Mouse (Mus musculus): Measurements from ENCODE around the gene H2al1c. TPM values are rescaled to one million over a fixed set of nuclear protein-coding genes. Genes with fewer than 3 reads are reported as not detected.
"Not testable (repeated sequence)": the region's sequence is repeated elsewhere in the genome, so short reads cannot be mapped to it uniquely, and the experiment has no call there.

H2al1c gene
- total and polyA plus RNA-seq, 2 experiments, result not detected

DNA sequence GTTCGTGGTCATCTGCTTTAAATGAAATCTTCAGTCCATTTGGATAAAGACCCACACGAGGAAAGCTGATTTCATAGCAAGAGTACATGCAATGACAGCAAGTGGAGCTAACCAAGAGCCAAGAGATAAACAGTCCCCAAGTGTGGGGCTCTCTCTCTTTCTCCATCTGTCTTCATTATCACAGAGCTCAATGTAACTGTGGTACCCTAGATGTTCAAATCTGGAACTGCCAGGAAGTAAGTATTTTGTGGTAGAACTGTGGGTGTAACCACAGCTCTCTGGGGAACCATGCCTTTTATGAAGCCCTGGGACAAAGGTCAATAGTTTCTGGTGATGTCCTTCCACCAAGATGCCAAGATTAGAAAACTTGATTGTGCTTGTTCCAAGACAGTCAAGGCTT lies 24.7 kb upstream of the H2al1c start:
- no peak overlapping the region for H3K4me3 ChIP-seq (ENCODE audit: insufficient read depth, low read depth, low read length)
- H3K4me1 ChIP-seq (ENCODE audit: control insufficient read depth, insufficient read depth, low read length), result no peaks in the 10 kb centered on the region
- no peak overlapping the region for H3K9ac ChIP-seq (ENCODE audit: low read depth, low read length)
- TF ChIP-seq CTCF (IDR thresholded peaks at IDR 0.05; ENCODE audit: low read depth, low read length) (no peak), POLR2A (IDR thresholded peaks at IDR 0.05; ENCODE audit: extremely low read depth, insufficient read depth, low read length) (no peak)
- no peaks in the 10 kb centered on the region for H3K27me3 ChIP-seq (ENCODE audit: control insufficient read depth, insufficient read depth, low read length)
- H3K27ac ChIP-seq (replicated peaks; ENCODE audit: insufficient read depth, low read depth, low read length), result no peak overlapping the region
- H3K36me3 ChIP-seq (ENCODE audit: control insufficient read depth, insufficient read depth, low read length), result no peaks in the 10 kb centered on the region
- WGBS, result 69% methylated on average over 2 of the region's 2 CpGs
- DNase-seq (ENCODE audit: extremely low read depth, low read depth, low spot score), result no peak
- H3K79me2 ChIP-seq (ENCODE audit: control insufficient read depth, insufficient read depth, low read length), result no peaks in the 10 kb centered on the region

DNA sequence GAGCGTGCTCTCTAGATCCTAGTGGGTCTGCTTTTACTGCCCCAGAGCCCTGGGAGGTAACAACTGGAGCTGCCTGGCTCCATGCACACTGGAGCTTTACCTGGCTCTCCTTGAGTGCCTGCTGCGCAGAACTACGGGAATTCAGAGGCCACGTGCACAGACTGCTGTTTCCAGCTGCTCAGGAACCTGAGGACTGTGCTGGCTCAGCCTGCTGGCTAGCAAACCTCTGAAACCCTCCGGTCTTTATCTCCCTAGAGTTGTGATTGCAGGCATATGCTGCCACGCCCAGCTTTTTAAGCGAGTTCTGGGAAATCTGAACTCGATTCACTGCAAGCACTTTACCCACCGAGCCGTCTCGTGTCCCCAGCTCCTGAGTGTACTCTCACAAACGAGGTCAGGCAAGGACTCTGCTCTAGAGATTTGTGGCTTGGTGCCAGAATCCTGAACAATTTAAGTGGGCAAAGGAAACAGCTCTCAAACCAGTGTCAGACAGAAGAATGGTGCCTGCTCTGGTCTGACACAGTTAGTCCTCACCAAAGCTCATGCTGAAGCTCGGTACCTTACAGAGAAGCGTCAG lies 17.1 kb upstream of the H2al1c start:
- Histone ChIP-seq H3K4me3 (ENCODE audit: insufficient read depth, low read depth, low read length) (no peak overlapping the region), H3K9ac (ENCODE audit: low read depth, low read length) (no peak overlapping the region), H3K4me1 (ENCODE audit: control insufficient read depth, insufficient read depth, low read length) (no peaks in the 10 kb centered on the region), H3K36me3 (ENCODE audit: control insufficient read depth, insufficient read depth, low read length) (no peaks in the 10 kb centered on the region), H3K27ac (replicated peaks; ENCODE audit: insufficient read depth, low read depth, low read length) (no peak overlapping the region), H3K79me2 (ENCODE audit: control insufficient read depth, insufficient read depth, low read length) (no peaks in the 10 kb centered on the region), H3K27me3 (ENCODE audit: control insufficient read depth, insufficient read depth, low read length) (no peaks in the 10 kb centered on the region)
- no peak for DNase-seq (ENCODE audit: extremely low read depth, low read depth, low spot score)
- no peak for TF ChIP-seq CTCF (IDR thresholded peaks at IDR 0.05; ENCODE audit: low read depth, low read length)
- TF ChIP-seq POLR2A (IDR thresholded peaks at IDR 0.05; ENCODE audit: extremely low read depth, insufficient read depth, low read length), result no peak
- WGBS, result 65% methylated on average over 14 of the region's 14 CpGs

DNA sequence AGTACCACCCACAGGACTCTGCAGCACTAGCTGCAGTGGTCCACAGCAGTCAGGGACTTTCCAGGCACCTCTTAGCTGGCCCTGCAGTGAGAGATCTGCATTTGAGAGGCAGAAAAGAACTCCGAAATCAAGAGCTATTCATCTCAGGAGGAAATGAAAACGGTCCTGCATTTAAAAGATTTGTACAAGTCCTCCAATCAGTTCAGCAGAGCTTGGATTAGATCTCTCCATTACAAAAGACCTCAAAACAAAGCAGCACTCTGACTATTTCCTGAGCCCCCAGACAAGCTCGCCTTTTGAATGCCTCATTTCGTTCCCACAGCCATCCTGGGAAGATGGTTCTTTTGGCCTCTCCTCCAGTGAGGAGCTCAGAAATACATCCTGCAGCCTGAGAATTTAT lies 16.2 kb upstream of the H2al1c start:
- TF ChIP-seq CTCF (IDR thresholded peaks at IDR 0.05; ENCODE audit: low read depth, low read length) (no peak), POLR2A (IDR thresholded peaks at IDR 0.05; ENCODE audit: extremely low read depth, insufficient read depth, low read length) (no peak)
- no peaks in the 10 kb centered on the region for H3K36me3 ChIP-seq (ENCODE audit: control insufficient read depth, insufficient read depth, low read length)
- WGBS, result 67% methylated on average over 4 of the region's 4 CpGs
- no peaks in the 10 kb centered on the region for H3K4me1 ChIP-seq (ENCODE audit: control insufficient read depth, insufficient read depth, low read length)
- DNase-seq (ENCODE audit: extremely low read depth, low read depth, low spot score), result no peak
- H3K4me3 ChIP-seq (ENCODE audit: insufficient read depth, low read depth, low read length), result no peak overlapping the region
- H3K27ac ChIP-seq (replicated peaks; ENCODE audit: insufficient read depth, low read depth, low read length), result no peak overlapping the region
- H3K79me2 ChIP-seq (ENCODE audit: control insufficient read depth, insufficient read depth, low read length), result no peaks in the 10 kb centered on the region
- H3K9ac ChIP-seq (ENCODE audit: low read depth, low read length), result no peak overlapping the region
- H3K27me3 ChIP-seq (ENCODE audit: control insufficient read depth, insufficient read depth, low read length), result no peaks in the 10 kb centered on the region

DNA sequence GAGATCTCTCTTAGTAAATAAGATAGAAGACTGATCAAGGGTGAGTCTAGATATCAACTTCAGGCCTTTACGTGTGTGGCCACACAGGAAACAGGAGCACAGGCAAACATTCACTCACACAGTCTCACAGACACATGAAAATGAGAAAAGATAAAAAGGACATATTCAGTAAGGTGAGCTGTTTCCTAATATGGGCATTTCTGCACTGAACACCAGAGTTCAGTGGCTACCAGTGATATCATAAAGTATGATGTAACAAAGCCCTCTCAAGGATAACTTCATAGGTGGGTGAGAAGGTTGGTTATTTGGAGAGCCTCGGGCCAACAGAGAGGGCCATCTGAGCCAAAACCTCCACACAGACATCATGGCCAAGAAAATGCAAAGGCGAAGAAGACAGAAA lies 6.5 kb upstream of the H2al1c start, which contains the start of gene H2al1a:
TSS of gene H2al1a (plus strand) at position 301 of the 400 bp plus-strand sequence.
- WGBS, result no CpG with 5 or more reads among the region's 3 CpGs
- not testable (repeated sequence) for H3K27me3 ChIP-seq (ENCODE audit: control insufficient read depth, insufficient read depth, low read length); DNase-seq (ENCODE audit: extremely low read depth, low read depth, low spot score); H3K4me1 ChIP-seq (ENCODE audit: control insufficient read depth, insufficient read depth, low read length); H3K27ac ChIP-seq (replicated peaks; ENCODE audit: insufficient read depth, low read depth, low read length); H3K36me3 ChIP-seq (ENCODE audit: control insufficient read depth, insufficient read depth, low read length); H3K79me2 ChIP-seq (ENCODE audit: control insufficient read depth, insufficient read depth, low read length); H3K9ac ChIP-seq (ENCODE audit: low read depth, low read length); H3K4me3 ChIP-seq (ENCODE audit: insufficient read depth, low read depth, low read length)

DNA sequence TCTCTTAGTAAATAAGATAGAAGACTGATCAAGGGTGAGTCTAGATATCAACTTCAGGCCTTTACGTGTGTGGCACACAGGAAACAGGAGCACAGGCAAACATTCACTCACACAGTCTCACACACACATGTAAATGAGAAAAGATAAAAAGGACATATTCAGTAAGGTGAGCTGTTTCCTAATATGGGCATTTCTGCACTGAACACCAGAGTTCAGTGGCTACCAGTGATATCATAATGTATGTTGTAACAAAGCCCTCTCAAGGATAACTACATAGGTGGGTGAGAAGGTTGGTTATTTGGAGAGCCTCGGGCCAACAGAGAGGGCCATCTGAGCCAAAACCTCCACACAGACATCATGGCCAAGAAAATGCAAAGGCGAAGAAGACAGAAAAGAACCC lies 3.3 kb upstream of the H2al1c start, which contains the start of gene H2al1b:
TSS of gene H2al1b (plus strand) at position 301 of the 400 bp plus-strand sequence.
- not testable (repeated sequence) for H3K9ac ChIP-seq (ENCODE audit: low read depth, low read length); H3K36me3 ChIP-seq (ENCODE audit: control insufficient read depth, insufficient read depth, low read length); DNase-seq (ENCODE audit: extremely low read depth, low read depth, low spot score); H3K4me3 ChIP-seq (ENCODE audit: insufficient read depth, low read depth, low read length); H3K27ac ChIP-seq (replicated peaks; ENCODE audit: insufficient read depth, low read depth, low read length); H3K27me3 ChIP-seq (ENCODE audit: control insufficient read depth, insufficient read depth, low read length); H3K79me2 ChIP-seq (ENCODE audit: control insufficient read depth, insufficient read depth, low read length); H3K4me1 ChIP-seq (ENCODE audit: control insufficient read depth, insufficient read depth, low read length)
- 91% methylated on average over 1 of the region's 3 CpGs for WGBS

DNA sequence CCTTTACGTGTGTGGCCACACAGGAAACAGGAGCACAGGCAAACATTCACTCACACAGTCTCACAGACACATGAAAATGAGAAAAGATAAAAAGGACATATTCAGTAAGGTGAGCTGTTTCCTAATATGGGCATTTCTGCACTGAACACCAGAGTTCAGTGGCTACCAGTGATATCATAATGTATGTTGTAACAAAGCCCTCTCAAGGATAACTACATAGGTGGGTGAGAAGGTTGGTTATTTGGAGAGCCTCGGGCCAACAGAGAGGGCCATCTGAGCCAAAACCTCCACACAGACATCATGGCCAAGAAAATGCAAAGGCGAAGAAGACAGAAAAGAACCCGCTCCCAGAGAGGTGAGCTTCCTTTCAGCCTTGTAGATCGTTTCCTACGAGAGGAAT lies 3.1 kb downstream of the H2al1c start, which contains the start of gene H2al1d:
TSS of gene H2al1d (plus strand) at position 301 of the 400 bp plus-strand sequence.
- H3K27me3 ChIP-seq (ENCODE audit: control insufficient read depth, insufficient read depth, low read length); H3K4me1 ChIP-seq (ENCODE audit: control insufficient read depth, insufficient read depth, low read length); DNase-seq (ENCODE audit: extremely low read depth, low read depth, low spot score); H3K27ac ChIP-seq (replicated peaks; ENCODE audit: insufficient read depth, low read depth, low read length); H3K36me3 ChIP-seq (ENCODE audit: control insufficient read depth, insufficient read depth, low read length); H3K4me3 ChIP-seq (ENCODE audit: insufficient read depth, low read depth, low read length); H3K79me2 ChIP-seq (ENCODE audit: control insufficient read depth, insufficient read depth, low read length); H3K9ac ChIP-seq (ENCODE audit: low read depth, low read length): not testable (repeated sequence)
- WGBS, result no CpG with 5 or more reads among the region's 6 CpGs

DNA sequence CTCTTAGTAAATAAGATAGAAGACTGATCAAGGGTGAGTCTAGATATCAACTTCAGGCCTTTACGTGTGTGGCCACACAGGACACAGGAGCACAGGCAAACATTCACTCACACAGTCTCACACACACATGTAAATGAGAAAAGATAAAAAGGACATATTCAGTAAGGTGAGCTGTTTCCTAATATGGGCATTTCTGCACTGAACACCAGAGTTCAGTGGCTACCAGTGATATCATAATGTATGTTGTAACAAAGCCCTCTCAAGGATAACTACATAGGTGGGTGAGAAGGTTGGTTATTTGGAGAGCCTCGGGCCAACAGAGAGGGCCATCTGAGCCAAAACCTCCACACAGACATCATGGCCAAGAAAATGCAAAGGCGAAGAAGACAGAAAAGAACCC lies 6.2 kb downstream of the H2al1c start, which contains the start of gene H2al1e:
TSS of gene H2al1e (plus strand) at position 301 of the 400 bp plus-strand sequence.
- not testable (repeated sequence) for DNase-seq (ENCODE audit: extremely low read depth, low read depth, low spot score); H3K27ac ChIP-seq (replicated peaks; ENCODE audit: insufficient read depth, low read depth, low read length); H3K36me3 ChIP-seq (ENCODE audit: control insufficient read depth, insufficient read depth, low read length); H3K4me3 ChIP-seq (ENCODE audit: insufficient read depth, low read depth, low read length); H3K9ac ChIP-seq (ENCODE audit: low read depth, low read length); H3K27me3 ChIP-seq (ENCODE audit: control insufficient read depth, insufficient read depth, low read length); H3K79me2 ChIP-seq (ENCODE audit: control insufficient read depth, insufficient read depth, low read length); H3K4me1 ChIP-seq (ENCODE audit: control insufficient read depth, insufficient read depth, low read length)
- no CpG with 5 or more reads among the region's 3 CpGs for WGBS

DNA sequence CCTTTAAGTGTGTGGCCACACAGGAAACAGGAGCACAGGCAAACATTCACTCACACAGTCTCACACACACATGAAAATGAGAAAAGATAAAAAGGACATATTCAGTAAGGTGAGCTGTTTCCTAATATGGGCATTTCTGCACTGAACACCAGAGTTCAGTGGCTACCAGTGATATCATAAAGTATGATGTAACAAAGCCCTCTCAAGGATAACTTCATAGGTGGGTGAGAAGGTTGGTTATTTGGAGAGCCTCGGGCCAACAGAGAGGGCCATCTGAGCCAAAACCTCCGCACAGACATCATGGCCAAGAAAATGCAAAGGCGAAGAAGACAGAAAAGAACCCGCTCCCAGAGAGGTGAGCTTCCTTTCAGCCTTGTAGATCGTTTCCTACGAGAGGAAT lies 9.4 kb downstream of the H2al1c start, which contains the start of gene H2al1f:
TSS of gene H2al1f (plus strand) at position 301 of the 400 bp plus-strand sequence.
- H3K27ac ChIP-seq (replicated peaks; ENCODE audit: insufficient read depth, low read depth, low read length); DNase-seq (ENCODE audit: extremely low read depth, low read depth, low spot score); H3K36me3 ChIP-seq (ENCODE audit: control insufficient read depth, insufficient read depth, low read length); H3K4me1 ChIP-seq (ENCODE audit: control insufficient read depth, insufficient read depth, low read length); H3K4me3 ChIP-seq (ENCODE audit: insufficient read depth, low read depth, low read length); H3K9ac ChIP-seq (ENCODE audit: low read depth, low read length); H3K27me3 ChIP-seq (ENCODE audit: control insufficient read depth, insufficient read depth, low read length); H3K79me2 ChIP-seq (ENCODE audit: control insufficient read depth, insufficient read depth, low read length): not testable (repeated sequence)
- WGBS, result no CpG with 5 or more reads among the region's 6 CpGs

DNA sequence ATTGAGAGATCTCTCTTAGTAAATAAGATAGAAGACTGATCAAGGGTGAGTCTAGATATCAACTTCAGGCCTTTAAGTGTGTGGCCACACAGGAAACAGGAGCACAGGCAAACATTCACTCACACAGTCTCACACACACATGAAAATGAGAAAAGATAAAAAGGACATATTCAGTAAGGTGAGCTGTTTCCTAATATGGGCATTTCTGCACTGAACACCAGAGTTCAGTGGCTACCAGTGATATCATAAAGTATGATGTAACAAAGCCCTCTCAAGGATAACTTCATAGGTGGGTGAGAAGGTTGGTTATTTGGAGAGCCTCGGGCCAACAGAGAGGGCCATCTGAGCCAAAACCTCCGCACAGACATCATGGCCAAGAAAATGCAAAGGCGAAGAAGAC lies 12.5 kb downstream of the H2al1c start, which contains the start of gene H2al1g:
TSS of gene H2al1g (plus strand) at position 301 of the 400 bp plus-strand sequence.
- not testable (repeated sequence) for H3K27ac ChIP-seq (replicated peaks; ENCODE audit: insufficient read depth, low read depth, low read length); H3K9ac ChIP-seq (ENCODE audit: low read depth, low read length); H3K4me3 ChIP-seq (ENCODE audit: insufficient read depth, low read depth, low read length); H3K36me3 ChIP-seq (ENCODE audit: control insufficient read depth, insufficient read depth, low read length); DNase-seq (ENCODE audit: extremely low read depth, low read depth, low spot score); H3K79me2 ChIP-seq (ENCODE audit: control insufficient read depth, insufficient read depth, low read length); H3K4me1 ChIP-seq (ENCODE audit: control insufficient read depth, insufficient read depth, low read length); H3K27me3 ChIP-seq (ENCODE audit: control insufficient read depth, insufficient read depth, low read length)
- no CpG with 5 or more reads among the region's 3 CpGs for WGBS

Measured in liver, adult 2 months (tissue).